Mouse (Mus musculus) adrenal gland, adult 2 months (tissue): ENCODE measurements at regions not wholly inside any gene's neighbourhood (a gene's known extent, or its start where the extent isn't known, plus 50 kb on each side); places are given as distances from the start of the nearest gene placed in this dataset.
A peak's percentile ranks its signal among the peaks of the same experiment; 100 is the strongest.
"Not testable (repeated sequence)": the region's sequence is repeated elsewhere in the genome, so short reads cannot be mapped to it uniquely, and the experiment has no call there.

Experiments
- DNase-seq: peaks from one replicate; pipeline ENCODE4 v3.0.0; 2021

DNA sequence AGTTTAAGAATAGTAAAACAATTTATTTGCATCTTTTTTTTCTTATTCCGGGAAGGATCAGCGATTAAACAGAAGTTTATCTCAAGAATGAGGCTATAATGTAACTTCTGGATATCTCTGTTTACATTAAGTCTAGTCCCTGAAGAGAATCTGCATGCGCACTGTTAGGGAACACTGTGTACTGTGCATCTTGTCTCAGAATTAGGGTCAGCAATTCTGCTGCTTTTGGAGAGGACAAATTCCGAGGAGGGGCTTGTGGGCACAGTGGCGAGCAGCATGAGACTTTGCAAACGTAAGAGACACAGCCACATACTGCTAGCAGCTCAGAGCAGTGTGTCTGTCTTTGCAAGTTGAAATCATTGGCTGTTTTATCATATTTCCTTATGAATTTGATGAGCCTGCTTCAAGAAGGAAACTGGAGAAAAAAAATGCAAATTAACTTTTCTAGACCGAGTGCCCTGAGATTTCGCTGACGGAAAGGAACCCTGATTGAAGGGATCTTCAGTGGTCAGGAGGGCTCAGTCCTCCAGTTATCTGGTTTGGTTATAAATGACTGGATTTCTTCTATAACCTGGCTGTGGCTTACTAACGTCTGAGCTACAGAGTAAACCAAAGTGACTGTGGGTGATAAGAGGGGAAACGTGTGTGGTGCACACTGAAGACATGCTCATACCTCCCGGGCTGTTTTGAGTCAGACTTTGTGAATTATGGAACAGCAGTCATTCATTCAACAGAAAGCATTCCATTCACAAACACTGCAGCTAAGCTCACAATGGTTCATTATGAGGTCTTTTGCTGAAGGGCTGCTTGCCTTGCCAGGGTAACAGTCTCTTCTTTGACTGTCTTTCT is 305.1 kb downstream of the Ets1 start:
- no peak for DNase-seq

GRCm38 (mm10) chr9:32941768-32942030 is 305.7 kb downstream of the Ets1 start:
- DNase-seq: no peak

DNA sequence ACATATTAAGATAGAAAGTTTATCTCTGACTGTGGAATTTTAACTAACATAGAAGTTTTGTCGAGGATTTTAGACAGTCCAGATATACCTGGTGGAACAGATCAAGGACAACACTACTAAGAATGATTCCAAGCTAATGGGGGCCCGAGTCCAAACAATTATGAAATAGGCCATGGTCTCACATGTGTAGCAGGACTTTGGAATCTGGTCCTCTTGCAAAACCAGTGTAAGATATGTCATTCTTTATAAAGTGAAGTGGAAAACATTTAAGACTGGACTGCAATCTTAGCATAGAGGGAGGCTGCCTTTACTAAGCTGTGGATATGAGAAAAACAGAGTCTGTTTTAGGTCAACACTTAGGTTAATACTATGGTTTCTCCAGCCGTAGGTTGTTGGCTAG is 311.2 kb downstream of the Ets1 start:
- DNase-seq: no peak

GRCm38 (mm10) chr9:32949036-32949435 is 313.0 kb downstream of the Ets1 start:
- DNase-seq: peak; percentile 33

- no peak for DNase-seq
Measured at GRCm38 (mm10) chr9:32958716-32959115, 322.7 kb downstream of the Ets1 start.

DNA sequence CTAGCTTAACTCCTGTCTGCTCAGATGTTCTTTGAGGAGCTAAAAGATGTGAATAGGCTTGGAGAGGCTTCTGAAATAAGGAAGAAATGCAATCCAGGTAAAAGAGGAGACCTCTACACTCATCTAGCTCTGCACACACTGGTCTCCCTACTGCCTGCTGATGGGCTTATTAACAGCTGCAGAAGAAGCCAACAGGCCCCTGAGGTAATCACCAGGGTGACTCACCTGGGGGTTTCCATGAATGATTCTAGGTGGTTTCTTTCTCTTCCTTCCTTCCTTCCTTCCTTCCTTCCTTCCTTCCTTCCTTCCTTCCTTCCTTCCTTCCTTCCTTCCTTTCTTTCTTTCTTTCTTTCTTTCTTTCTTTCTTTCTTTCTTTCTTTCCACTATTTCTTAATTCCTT is 323.4 kb downstream of the Ets1 start:
- DNase-seq: not testable (repeated sequence)

GRCm38 (mm10) chr9:32962679-32963205 is 326.7 kb downstream of the Ets1 start:
- no peak for DNase-seq

- no peak for DNase-seq
Measured at GRCm38 (mm10) chr9:32968446-32968845, 332.4 kb downstream of the Ets1 start.

DNA sequence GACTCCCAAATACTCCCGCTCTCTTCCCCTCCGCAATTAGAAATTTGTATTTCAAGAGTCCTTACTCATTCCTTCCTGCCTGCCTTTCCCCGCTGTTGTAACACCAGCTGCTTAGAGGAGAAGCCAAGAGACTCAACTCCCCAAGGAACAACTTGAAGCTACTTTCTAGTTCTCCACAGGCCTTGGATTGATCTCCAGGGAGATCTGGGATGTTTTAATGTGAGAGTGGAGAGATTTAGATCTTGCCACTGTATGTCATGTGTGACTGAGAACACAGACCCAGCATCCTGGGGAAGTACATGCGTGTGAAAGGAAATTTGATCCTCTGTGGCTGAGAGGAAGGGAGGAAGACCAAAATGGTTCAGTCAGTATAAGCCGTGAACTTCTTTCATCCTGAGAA is 335.4 kb downstream of the Ets1 start:
- no peak for DNase-seq

DNA sequence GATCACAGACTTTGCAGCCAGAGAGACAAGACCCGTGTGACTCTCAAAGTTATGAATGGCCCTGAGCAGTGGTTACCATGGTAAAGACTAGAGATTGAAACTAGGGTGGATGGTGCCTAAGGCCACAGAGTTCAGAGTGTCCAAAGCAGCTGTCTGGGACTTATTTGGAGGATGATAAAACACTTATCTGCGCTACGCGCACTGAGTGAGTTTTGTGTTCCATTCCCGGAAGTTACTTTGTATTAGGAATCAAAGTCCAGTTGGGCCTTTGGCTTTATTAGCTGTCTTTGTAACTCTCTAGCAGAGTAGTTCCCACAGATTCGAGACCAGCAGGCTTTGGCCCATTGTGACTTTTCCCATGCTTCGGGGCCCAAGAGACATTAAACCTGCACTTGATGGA is 335.9 kb downstream of the Ets1 start:
- no peak for DNase-seq

- no peak for DNase-seq
Measured at GRCm38 (mm10) chr9:32972431-32973052, 336.5 kb downstream of the Ets1 start.

DNA sequence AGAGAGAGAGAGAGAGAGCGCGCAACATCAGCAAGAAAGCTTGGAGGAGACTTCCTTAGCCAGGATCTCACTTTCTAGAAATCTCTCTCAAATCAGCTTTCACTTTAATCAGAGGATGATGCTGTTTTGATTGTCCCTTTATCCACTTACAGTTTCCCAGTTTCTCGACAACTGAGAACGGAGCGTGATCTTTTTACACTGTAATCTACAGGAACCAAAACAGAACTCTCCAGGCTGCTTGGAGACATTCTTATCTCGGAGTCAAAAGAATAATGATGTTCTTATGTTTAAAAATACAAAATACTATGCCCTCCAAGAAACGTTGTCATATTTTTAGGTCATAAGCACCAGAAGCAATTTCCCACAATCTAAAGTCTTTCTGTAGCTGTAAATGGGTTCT is 341.7 kb downstream of the Ets1 start:
- no peak for DNase-seq

- no peak for DNase-seq
Measured at GRCm38 (mm10) chr9:32980846-32981245, 344.8 kb downstream of the Ets1 start.

GRCm38 (mm10) chr9:32983182-32983581 is 347.2 kb downstream of the Ets1 start:
- DNase-seq: no peak

GRCm38 (mm10) chr9:32986836-32987673 is 351.0 kb downstream of the Ets1 start:
- peak; percentile 1 for DNase-seq

- no peak for DNase-seq
Measured at GRCm38 (mm10) chr9:32989006-32989405, 353.0 kb downstream of the Ets1 start.

- DNase-seq: no peak
Measured at GRCm38 (mm10) chr9:32998323-32998722, 362.3 kb downstream of the Ets1 start.

DNA sequence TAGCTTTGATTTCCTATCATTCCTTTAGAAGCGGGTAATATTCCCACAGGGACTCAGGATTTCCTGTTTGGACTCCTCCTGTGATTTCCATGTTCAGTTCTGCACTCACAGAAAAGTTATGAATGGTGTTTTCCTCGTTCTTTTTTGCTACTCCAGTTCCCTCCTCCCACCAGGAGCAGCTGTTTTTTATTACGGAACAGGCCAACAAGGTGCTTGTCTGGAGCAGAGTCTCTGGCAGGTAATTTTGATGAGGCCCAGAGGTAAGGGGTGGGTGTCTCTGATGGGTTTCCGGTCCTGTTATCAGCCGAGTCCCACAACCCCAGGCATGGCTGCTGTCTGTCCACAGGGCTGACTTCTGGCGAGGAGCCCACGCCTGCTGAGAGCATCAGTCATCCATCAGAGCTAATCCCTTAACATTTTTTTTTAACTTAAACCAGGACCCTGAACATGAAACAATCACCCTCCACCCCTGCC is 364.7 kb downstream of the Ets1 start:
- DNase-seq: peak; percentile 2

- DNase-seq: no peak
Measured at GRCm38 (mm10) chr9:33001165-33001949, 365.3 kb downstream of the Ets1 start.

DNA sequence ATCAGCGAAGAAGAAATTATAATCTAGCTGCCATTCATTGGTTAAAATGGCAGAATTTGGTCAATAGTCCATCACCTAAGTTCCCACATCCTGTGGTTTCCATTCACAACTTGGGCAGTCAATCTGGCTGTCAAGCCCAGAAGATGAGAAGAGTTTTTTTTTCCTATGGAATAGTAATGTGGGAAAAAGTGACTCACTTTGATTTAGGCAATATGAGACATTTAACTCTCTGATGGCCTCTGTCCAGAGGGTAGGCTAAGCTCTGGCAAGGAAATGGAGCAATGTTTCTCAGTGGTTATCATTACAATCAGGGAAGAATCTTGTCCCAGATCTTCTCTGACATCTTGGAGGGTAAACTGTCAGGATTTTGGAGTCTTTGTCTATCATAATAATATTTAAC is 367.9 kb downstream of the Ets1 start:
- no peak for DNase-seq

- no peak for DNase-seq
Measured at GRCm38 (mm10) chr9:33004536-33004935, 368.5 kb downstream of the Ets1 start.
